Mouse (Mus musculus): ENCODE data around the gene Cdc37l1.

GRCm38 (mm10) chr19:28970251-28970650 is 19.9 kb upstream of the Cdc37l1 start:
- no peak for TF ChIP-seq CTCF (IDR thresholded peaks at IDR 0.05; ENCODE audit: low read depth)
- no peak for TF ChIP-seq EP300 (optimal IDR thresholded peaks at IDR 0.05)

Data from stomach, postnatal 0 days (tissue).